Mouse (Mus musculus): ENCODE results near the gene Phf7. TPM values are rescaled to one million over a fixed set of nuclear protein-coding genes. Genes with fewer than 3 reads are reported as not detected.
A peak's percentile ranks its signal among the peaks of the same experiment; 100 is the strongest.

Phf7 gene
- polyA plus RNA-seq, 1 experiment from 2014 or later = 8.3 TPM

DNA sequence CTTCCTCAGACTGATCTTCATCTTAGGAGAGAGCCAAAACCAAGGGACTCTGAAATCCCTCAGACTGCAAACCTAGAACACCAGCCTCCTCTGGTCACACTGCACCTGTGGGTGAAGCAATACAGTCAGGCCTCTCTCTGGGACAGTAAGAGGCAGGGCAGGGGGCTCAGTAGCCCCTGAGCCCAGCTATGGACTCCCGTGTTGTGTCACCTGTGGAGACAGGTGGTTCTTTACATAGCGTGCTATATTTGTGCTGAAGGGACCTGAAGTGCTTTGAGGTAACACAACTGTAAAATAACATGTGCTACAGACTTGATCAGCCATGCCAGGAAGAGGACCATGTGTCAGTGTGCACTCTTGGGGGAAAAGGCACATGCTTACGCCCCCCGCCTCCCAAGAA lies 55.6 kb downstream of the Phf7 start:
- peak overlapping the region; percentile 40 for H3K4me2 ChIP-seq
- ATAC-seq (replicated peaks; ENCODE audit: insufficient number of reproducible peaks, insufficient read depth, low FRiP score, low read depth) = no peak; the same call in 1 of the 2 replicates
- H3K4me3 ChIP-seq = no peak overlapping the region
- 75% methylated on average over 4 of the region's 4 CpGs for WGBS
- peak overlapping the region; percentile 2; the same call in 1 of the 2 replicates for H3K9ac ChIP-seq
- peaks cover 42% of the 10 kb centered on the region for H3K36me3 ChIP-seq
- H3K27ac ChIP-seq = peak overlapping the region; percentile 90
- H3K4me1 ChIP-seq (replicated peaks) = peaks cover 91% of the 10 kb centered on the region
- no peaks in the 10 kb centered on the region for H3K27me3 ChIP-seq
- no peaks in the 10 kb centered on the region for H3K9me3 ChIP-seq (replicated peaks)

DNA sequence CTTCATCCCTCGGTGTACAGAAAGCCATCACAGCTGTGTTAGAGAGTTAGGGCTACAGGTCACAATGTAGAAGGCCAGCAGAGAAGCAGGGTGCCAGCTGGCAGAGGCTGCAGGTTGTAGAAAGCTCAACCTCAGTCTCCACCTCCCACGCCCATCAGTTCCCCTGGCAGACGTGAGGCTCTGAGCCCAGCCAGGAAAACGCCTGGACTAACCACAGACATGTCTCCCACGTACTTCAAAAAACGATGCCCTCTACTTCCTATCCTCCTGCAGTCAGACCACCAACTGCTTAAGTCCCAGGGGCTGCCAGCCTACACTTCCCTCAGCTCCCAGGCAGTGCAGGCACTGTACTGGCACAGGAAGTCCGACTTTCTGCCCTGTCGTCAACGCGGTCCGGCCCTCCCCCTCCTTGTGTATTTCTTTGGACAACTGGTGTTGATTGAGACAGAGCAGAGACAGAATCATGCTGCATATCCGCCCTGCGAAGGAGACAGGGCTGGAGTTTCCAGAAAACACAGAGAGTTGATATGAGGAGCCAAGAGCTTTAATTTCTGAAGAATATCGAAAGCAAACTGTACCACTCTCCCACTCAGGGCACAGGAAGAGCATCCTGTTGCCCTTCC lies 56.1 kb downstream of the Phf7 start:
- H3K9ac ChIP-seq = peak overlapping the region; percentile 2; the same call in 1 of the 2 replicates
- H3K9me3 ChIP-seq (replicated peaks) = no peaks in the 10 kb centered on the region
- peak; percentile 64 for ATAC-seq (replicated peaks; ENCODE audit: insufficient number of reproducible peaks, insufficient read depth, low FRiP score, low read depth)
- H3K36me3 ChIP-seq = peaks cover 42% of the 10 kb centered on the region
- no peaks in the 10 kb centered on the region for H3K27me3 ChIP-seq
- WGBS = 21% methylated on average over 14 of the region's 14 CpGs
- H3K4me2 ChIP-seq = peak overlapping the region; percentile 40
- H3K4me1 ChIP-seq (replicated peaks) = peaks cover 90% of the 10 kb centered on the region
- H3K4me3 ChIP-seq = no peak overlapping the region
- peak overlapping the region; percentile 90 for H3K27ac ChIP-seq

DNA sequence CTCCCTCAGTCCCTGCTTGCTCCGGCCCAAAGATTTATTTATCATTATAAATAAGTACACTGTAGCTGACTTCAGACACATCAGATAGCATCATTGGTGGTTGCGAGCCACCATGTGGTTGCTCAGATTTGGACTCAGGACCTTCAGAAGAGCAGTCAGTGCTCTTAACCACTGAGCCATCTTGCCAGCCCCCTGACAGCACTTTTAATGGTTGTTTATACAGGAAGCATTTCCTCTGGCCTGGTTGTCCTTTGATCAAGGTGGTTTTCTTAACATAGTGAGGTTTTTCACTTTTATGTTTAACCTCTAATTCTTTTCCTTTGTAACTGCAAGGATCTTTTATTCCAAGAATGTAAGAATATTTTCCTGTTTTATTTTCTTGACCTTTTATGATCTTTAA lies 56.7 kb downstream of the Phf7 start:
- no peak overlapping the region for H3K4me3 ChIP-seq
- H3K9me3 ChIP-seq (replicated peaks) = no peaks in the 10 kb centered on the region
- H3K4me2 ChIP-seq = no peak overlapping the region
- peak overlapping the region; percentile 90 for H3K27ac ChIP-seq
- no peak for ATAC-seq (replicated peaks; ENCODE audit: insufficient number of reproducible peaks, insufficient read depth, low FRiP score, low read depth)
- no peak overlapping the region for H3K9ac ChIP-seq
- no peaks in the 10 kb centered on the region for H3K27me3 ChIP-seq
- peaks cover 92% of the 10 kb centered on the region for H3K4me1 ChIP-seq (replicated peaks)
- H3K36me3 ChIP-seq = peaks cover 42% of the 10 kb centered on the region
- 83% methylated on average over 2 of the region's 2 CpGs for WGBS

DNA sequence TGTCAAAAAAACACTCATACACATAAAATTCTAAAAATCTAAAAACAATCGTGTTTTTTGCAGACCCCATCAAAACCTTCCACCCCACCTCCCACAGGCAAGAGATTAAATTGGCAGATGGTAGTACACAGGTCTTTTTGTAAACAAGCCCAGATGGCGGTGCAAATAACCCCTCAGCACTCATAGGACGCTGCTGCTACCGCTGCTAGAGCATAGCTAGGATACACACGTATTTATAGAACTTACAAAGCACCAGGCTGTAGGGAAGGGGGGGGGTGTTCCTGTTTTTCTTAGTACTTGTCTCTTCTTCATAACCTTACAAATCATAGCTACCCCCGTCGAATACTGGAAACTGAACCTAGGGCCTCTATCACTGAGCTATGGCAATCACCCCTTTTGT lies 57.3 kb downstream of the Phf7 start:
- H3K27ac ChIP-seq = peak overlapping the region; percentile 90
- H3K27me3 ChIP-seq = no peaks in the 10 kb centered on the region
- ATAC-seq (replicated peaks; ENCODE audit: insufficient number of reproducible peaks, insufficient read depth, low FRiP score, low read depth) = no peak
- peaks cover 94% of the 10 kb centered on the region for H3K4me1 ChIP-seq (replicated peaks)
- H3K9me3 ChIP-seq (replicated peaks) = no peaks in the 10 kb centered on the region
- WGBS = 51% methylated on average over 7 of the region's 7 CpGs
- H3K4me3 ChIP-seq = no peak overlapping the region
- no peak overlapping the region for H3K4me2 ChIP-seq
- peaks cover 42% of the 10 kb centered on the region for H3K36me3 ChIP-seq
- no peak overlapping the region for H3K9ac ChIP-seq

DNA sequence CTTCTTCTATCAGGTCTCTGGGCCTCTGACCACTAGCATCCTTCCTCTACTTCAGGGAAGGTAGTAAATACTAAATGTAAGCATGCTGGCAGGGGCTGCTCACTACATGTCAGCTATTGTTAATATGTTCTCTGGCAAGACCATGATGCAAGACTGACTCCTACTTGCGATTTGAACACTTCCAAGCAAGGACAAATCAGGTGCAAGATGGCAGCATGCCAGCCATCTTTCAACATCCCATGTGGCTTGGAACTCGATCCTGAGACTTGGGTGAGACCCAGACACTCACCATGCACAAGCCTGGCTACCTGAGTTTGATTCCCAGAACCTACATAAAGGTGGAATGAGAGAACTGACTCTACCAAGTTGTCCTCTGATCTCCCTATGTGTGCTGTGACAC lies 59.2 kb downstream of the Phf7 start:
- WGBS = 17% methylated on average over 2 of the region's 2 CpGs
- no peaks in the 10 kb centered on the region for H3K9me3 ChIP-seq (replicated peaks)
- no peak overlapping the region for H3K4me3 ChIP-seq
- peaks cover 91% of the 10 kb centered on the region for H3K4me1 ChIP-seq (replicated peaks)
- peaks cover 59% of the 10 kb centered on the region for H3K36me3 ChIP-seq
- H3K27ac ChIP-seq = peak overlapping the region; percentile 78
- H3K9ac ChIP-seq = no peak overlapping the region
- H3K27me3 ChIP-seq = no peaks in the 10 kb centered on the region
- H3K4me2 ChIP-seq = no peak overlapping the region
- ATAC-seq (replicated peaks; ENCODE audit: insufficient number of reproducible peaks, insufficient read depth, low FRiP score, low read depth) = no peak

DNA sequence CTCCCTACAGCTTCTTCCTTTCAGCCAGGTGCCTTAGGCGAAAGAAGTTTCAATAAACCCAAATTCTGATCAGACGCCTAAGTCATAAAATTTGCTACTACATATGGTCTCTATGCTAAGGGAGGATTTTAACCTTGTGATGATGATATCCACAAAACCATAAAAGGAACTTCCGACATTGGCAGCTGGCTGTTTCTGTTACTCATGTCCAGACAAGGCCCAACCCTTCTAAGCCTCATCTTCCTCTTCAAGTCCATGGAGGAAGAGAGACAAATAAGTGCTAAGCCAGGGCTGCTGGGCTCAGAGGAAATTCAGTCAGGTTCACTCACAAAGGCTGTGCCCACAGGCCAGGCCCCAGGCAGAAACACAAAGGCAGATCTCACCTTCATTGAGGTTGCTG lies 61.8 kb downstream of the Phf7 start:
- Histone ChIP-seq H3K9ac (no peak overlapping the region; the same call in 1 of the 2 replicates), H3K4me2 (no peak overlapping the region), H3K27me3 (no peaks in the 10 kb centered on the region), H3K9me3 (replicated peaks) (no peaks in the 10 kb centered on the region), H3K4me1 (replicated peaks) (peaks cover 79% of the 10 kb centered on the region), H3K27ac (peak overlapping the region; percentile 78), H3K4me3 (no peak overlapping the region), H3K36me3 (peaks cover 85% of the 10 kb centered on the region)
- no peak for ATAC-seq (replicated peaks; ENCODE audit: insufficient number of reproducible peaks, insufficient read depth, low FRiP score, low read depth)
- WGBS = 84% methylated on average over 3 of the region's 3 CpGs

DNA sequence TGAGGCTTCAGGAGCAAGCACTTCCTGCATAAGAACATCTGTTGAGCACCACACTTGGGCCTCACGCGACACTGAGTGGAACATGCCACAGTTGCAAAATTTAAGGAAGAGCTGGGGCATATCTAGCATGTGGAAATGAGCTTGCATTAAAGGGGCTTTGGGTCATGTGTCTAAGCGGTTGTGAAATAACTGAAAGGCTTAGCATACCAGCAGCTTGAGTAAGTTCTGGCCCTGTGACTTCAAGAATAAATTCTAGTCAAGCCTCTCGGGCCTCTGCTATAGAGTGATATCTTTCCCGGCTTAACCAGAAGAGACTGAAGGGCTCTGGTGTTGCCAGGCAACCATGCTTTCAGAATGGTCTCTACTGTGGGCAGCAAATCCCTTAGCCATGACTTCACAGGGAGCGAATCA lies 62.3 kb downstream of the Phf7 start:
- H3K9me3 ChIP-seq (replicated peaks) = no peaks in the 10 kb centered on the region
- peaks cover 91% of the 10 kb centered on the region for H3K36me3 ChIP-seq
- H3K4me3 ChIP-seq = no peak overlapping the region
- peak; percentile 56 for ATAC-seq (replicated peaks; ENCODE audit: insufficient number of reproducible peaks, insufficient read depth, low FRiP score, low read depth)
- H3K4me1 ChIP-seq (replicated peaks) = peaks cover 74% of the 10 kb centered on the region
- 38% methylated on average over 6 of the region's 6 CpGs for WGBS
- H3K9ac ChIP-seq = no peak overlapping the region
- no peaks in the 10 kb centered on the region for H3K27me3 ChIP-seq
- H3K27ac ChIP-seq = peak overlapping the region; percentile 78
- H3K4me2 ChIP-seq = no peak overlapping the region

Other genes with a start within 250 kb of the Phf7 start
- gene Glt8d1, start 249.9 kb downstream of the Phf7 start, polyA plus RNA-seq (2015; fragmentation: Nextera tagmentation; extraction: Ambion mirVana) = 45.2 and 46.8 TPM in 2 replicates
- gene Spcs1, start 249.6 kb downstream of the Phf7 start, polyA plus RNA-seq (2015; fragmentation: Nextera tagmentation; extraction: Ambion mirVana) = 310 and 368 TPM in 2 replicates
- gene Pbrm1, start 232.2 kb downstream of the Phf7 start, polyA plus RNA-seq (2015; fragmentation: Nextera tagmentation; extraction: Ambion mirVana) = 91.4 and 101 TPM in 2 replicates
- 54.2 and 55.1 TPM in 2 replicates for gene Gnl3, start 232.2 kb downstream of the Phf7 start, polyA plus RNA-seq (2015; fragmentation: Nextera tagmentation; extraction: Ambion mirVana)
- 75.6 and 94.1 TPM in 2 replicates for gene Smim4, start 122.4 kb downstream of the Phf7 start, polyA plus RNA-seq (2015; fragmentation: Nextera tagmentation; extraction: Ambion mirVana)
- gene Nt5dc2, start 120.3 kb downstream of the Phf7 start, polyA plus RNA-seq (2015; fragmentation: Nextera tagmentation; extraction: Ambion mirVana) = 278 and 339 TPM in 2 replicates
- 43.7 and 46.8 TPM in 2 replicates for gene Stab1, start 82.7 kb downstream of the Phf7 start, polyA plus RNA-seq (2015; fragmentation: Nextera tagmentation; extraction: Ambion mirVana)
- 3,799 and 4,649 TPM in 2 replicates for gene Tnnc1, start 43.0 kb downstream of the Phf7 start, polyA plus RNA-seq (2015; fragmentation: Nextera tagmentation; extraction: Ambion mirVana)
- gene Nisch, start 34.4 kb downstream of the Phf7 start, polyA plus RNA-seq (2015; fragmentation: Nextera tagmentation; extraction: Ambion mirVana) = 287 and 381 TPM in 2 replicates
- 0.60 and 0.83 TPM in 2 replicates for gene Sema3g, start 33.5 kb downstream of the Phf7 start, polyA plus RNA-seq (2015; fragmentation: Nextera tagmentation; extraction: Ambion mirVana)
- 43.2 and 59.0 TPM in 2 replicates for gene Bap1, start 133 bp upstream of the Phf7 start, polyA plus RNA-seq (2015; fragmentation: Nextera tagmentation; extraction: Ambion mirVana)
- 0.63 and 1.3 TPM in 2 replicates for gene Dnah1, start 72.6 kb upstream of the Phf7 start, polyA plus RNA-seq (2015; fragmentation: Nextera tagmentation; extraction: Ambion mirVana)
- 35.0 and 41.0 TPM in 2 replicates for gene Capn7, start 85.3 kb upstream of the Phf7 start, polyA plus RNA-seq (2015; fragmentation: Nextera tagmentation; extraction: Ambion mirVana)
- 21.4 and 28.4 TPM in 2 replicates for gene Sh3bp5, start 184.8 kb upstream of the Phf7 start, polyA plus RNA-seq (2015; fragmentation: Nextera tagmentation; extraction: Ambion mirVana)
- gene Eaf1, start 243.1 kb upstream of the Phf7 start, polyA plus RNA-seq (2015; fragmentation: Nextera tagmentation; extraction: Ambion mirVana) = 10.1 and 13.6 TPM in 2 replicates
- 34.1 and 38.4 TPM in 2 replicates for gene Mettl6, start 243.7 kb upstream of the Phf7 start, polyA plus RNA-seq (2015; fragmentation: Nextera tagmentation; extraction: Ambion mirVana)